Mouse (Mus musculus) lung, postnatal 0 days (tissue): ENCODE results near the gene Fmnl3.

ENCODE experiments used
- CTCF ChIP-seq: IDR thresholded peaks from 2 replicates; pipeline ENCODE4 v1.5.1; 2016; ENCODE audit warnings: antibody characterized with exemption, mild to moderate bottlenecking
- EP300 ChIP-seq: IDR thresholded peaks from 2 replicates; pipeline ENCODE4 v1.6.1; 2016; ENCODE audit warnings: antibody characterized with exemption, mild to moderate bottlenecking, control low read depth

DNA sequence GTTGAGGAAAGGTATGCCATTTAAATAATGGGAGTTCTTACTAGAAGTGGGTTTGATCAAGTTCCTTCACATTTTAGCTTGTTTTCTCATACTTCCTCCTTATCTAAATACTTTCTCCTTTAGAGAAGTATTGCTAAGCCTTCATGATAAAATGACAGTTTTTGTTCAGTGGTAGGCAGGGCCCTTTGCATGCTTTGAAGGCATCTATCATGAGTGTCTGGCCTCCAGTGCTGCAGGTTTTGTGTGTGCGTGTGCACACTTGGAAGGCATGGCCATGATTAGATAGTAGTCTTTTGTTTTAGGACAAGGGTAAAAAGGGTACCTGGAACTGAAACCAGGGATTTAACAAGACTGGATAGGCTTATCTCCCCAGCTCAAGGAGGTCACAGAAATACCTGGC, 26.2 kb upstream of the Fmnl3 start:
- TF ChIP-seq CTCF: no peak
- no peak for TF ChIP-seq EP300
